Mouse (Mus musculus): ENCODE data around the gene Nutm1.

DNA sequence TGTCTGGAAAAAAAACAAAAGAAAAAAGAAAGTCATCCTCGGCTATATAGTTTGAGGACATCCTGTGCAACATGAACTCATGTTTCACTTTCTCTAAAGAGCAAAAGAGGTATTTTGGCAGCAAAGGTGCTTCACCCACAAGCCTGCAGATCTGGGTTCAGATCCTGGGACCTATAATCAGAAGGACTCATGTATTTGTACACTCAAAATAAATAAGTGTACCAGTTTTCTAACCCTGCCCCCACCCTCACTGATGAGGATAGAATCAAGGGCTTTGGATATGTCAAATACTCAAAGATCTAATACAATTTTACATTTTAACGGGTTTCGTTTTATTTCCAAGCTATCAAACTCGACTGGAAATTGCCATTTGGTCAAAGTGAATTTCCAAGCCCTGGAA lies 5.3 kb upstream of the Nutm1 start:
- no peak for TF ChIP-seq CTCF (IDR thresholded peaks at IDR 0.05; ENCODE audit: low read depth)
- TF ChIP-seq EP300 (IDR thresholded peaks at IDR 0.05; ENCODE audit: low read depth), result no peak
